Mouse (Mus musculus) adrenal gland, postnatal 36 days (tissue): ENCODE measurements around the gene Tnfrsf1b. TPM values are rescaled to one million over a fixed set of nuclear protein-coding genes. Genes with fewer than 3 reads are reported as not detected.
A peak's percentile ranks its signal among the peaks of the same experiment; 100 is the strongest.

Source experiments
- DNase-seq, 2 experiments: peaks; one replicate each; pipeline ENCODE4 v3.0.0; 2021; ENCODE audit warnings: mixed read lengths in 1 of 2
- total RNA-seq, 2 experiments: library from RNA; stranded (reverse); gene quantifications; 2 replicates each; pipeline ENCODE4 v1.2.3; 2021

Tnfrsf1b gene
- total RNA-seq, 2 experiments from 2014 or later = 7.6 to 9.7 TPM

DNA sequence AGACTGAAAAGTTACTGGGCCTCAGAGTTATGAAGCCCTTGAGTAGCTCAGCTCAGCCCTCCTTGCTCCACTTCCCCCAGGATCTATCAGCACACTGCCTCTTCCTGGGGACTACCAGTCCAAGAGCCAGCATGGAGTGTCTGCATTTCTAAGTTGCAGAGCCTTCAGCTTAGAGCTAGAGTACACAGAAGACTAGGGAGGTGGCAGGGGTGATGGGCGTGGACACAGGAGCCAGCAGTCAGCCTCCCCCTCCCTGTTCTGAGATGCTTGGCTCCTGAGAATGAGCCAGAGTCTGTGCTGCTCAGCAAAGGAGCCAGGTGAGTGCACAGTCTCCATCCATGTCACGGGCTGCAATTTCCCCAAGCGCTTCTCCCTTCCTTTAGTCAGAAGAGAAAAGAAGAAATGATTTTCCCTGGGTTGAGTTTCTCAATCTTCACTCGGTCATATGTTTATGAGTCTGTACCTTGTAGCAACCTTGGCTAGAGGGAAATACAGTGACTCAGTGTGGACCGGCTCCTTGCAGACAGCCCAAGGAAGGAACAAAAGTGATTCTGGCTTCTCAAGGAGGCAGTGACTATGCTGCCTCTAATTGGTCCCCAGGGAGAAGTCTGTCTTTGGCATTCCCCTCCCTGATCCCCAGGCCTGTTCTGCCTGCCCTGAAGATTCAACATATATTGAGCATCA, 11.2 kb upstream of the Tnfrsf1b start:
- no peak for DNase-seq

DNA sequence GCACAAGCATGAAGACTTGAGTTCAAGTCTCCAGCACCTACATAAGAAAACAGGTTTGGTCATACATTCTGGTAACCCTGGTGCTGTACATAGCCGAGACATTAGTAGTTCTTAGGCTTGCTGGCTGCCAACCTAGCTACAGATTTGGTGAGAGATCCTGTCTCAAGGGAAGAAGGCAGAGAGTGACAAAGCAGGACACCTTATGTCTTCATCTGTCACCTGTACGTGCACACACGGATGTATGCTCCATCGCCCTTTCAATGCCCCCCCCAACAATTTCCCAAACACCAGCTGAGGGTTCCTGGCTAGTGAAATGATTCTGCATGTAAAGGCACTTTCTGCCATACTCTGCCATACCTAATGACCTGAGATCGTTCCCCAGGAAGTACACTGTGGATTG, 9.5 kb upstream of the Tnfrsf1b start:
- no peak for DNase-seq

DNA sequence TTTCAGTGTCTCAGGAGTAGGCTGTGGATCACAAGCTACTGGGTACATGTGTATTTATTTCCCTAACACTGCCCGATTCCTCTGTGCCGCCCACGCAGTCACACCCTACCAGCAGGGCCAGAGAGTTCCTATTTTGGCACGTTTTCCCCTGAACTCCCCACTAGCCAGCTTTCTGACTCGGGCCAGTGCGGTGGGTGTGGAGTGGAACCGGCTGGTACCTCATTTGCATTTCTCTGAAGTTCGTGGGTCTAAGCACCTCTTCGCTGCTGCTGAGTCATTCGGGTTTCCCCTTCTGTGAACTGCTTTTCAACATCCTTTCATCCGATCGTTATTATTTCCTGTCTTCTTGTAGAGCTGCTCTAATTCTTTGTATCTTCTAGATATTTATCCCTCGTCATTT, 7.7 kb upstream of the Tnfrsf1b start:
- peak in 1 of 2 experiments; percentile 32 for DNase-seq

DNA sequence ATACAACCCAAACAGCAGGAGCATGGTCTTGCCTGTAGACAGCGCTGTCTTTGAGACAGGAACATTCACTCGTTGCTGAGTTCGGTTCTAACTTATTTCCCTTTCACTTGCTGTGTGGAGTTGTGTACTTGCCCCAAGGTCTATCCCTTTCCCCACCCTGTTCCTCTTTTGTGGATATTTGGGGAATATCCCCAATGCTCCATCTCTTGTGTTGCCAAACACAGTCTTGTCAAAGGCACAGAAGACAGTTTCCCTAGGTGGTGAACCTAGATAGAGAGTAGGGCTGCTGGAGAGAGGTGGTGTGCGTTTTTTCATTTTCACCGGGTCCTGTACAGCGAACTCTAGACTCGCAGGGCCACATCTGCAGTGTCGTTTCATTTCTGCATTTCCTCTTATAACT, 5.9 kb upstream of the Tnfrsf1b start:
- no peak for DNase-seq

DNA sequence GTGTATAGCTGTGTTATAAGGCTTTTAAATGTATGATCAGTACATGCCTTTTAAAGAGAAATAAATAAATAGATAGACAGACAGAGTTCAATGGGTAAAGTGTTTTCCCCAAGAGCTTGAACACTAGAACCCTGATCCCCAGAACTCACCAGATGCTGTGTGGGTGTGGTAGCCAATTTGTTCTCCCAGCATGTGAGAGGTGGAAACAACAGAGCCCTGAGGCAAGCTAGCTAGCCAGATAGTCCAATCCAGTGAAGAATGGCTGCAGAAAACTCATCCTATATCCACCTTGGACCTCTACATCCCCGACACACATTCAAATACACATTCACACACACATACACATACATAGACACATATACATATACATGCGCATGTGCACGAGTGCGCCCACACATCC, 4.9 kb upstream of the Tnfrsf1b start:
- no peak for DNase-seq

DNA sequence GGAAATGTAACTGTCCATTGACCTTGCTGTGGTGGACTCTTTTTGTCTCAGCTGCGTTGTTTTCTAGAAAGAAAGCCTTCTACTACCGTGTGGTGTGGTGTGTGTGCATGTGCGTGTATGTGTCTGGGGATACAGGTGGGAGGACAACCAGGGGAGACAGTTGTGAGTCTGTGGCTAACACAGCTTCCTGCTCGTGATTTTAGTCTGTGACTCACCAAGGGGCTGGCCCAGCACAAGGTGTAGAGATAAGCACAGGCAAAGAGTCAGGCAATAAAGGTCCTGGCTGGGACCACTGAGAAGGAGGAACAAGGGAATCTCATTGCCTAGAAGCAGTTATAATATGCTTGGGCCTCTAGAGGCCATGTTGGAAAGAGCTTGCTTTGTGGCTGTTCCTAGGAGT, 3.3 kb upstream of the Tnfrsf1b start:
- no peak for DNase-seq

DNA sequence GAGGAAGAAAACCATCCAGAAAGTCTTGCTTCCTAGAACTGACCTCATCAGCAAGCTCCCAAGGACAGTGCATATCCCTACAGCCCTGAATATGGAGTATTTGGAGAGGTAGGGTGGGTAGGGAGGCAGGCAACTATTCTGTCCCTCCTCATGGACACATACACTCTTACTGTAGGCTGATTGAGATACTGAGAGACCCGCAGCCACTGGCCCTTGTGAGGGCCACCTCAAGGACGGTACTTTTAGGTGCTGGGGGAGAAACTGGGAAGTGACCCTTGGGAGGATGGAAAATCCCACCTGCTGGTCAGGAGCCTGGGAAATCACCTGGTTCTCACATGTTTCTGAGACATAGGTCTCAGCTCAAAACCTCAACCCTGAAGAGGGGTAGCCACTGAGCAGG, 886 bp upstream of the Tnfrsf1b start:
- DNase-seq = no peak

DNA sequence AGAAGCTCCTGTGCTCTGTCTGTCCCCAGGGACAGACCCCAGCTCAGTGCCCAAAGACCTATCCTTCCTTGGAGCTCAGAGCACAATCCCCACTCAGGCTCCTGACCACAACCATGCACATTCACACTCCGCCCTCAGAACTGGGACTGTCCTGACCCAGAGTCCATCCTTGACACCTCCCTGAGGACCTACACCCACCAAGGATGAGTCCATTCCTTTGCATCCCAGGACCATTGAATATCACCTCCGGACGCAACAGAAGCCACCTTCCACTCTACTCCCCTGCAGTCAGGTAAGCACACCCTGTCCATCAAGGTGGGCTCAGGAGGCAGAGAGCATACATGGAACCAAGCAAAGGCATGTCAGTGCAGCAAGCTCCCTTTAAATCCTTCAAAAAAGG, 1.1 kb downstream of the Tnfrsf1b start:
- no peak for DNase-seq

DNA sequence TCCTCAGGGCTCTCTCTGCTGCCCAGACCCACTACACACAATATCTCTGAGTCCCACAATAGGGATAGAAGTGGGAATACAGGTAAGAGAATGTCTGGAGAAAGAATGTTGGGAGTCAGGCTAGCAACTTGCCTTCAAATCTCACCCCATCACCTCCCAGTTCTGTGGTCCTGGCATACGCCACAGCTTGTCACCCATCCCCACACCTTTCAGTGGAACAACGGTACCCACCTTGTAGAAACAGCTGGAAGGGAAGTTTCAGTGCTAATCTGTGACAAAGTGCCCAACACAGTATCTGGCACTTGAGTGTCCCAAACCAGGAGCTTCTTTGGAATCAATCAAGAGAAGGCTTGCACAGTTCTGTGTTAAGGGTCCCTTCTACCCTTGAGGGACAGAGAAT, 2.0 kb downstream of the Tnfrsf1b start:
- DNase-seq = no peak

DNA sequence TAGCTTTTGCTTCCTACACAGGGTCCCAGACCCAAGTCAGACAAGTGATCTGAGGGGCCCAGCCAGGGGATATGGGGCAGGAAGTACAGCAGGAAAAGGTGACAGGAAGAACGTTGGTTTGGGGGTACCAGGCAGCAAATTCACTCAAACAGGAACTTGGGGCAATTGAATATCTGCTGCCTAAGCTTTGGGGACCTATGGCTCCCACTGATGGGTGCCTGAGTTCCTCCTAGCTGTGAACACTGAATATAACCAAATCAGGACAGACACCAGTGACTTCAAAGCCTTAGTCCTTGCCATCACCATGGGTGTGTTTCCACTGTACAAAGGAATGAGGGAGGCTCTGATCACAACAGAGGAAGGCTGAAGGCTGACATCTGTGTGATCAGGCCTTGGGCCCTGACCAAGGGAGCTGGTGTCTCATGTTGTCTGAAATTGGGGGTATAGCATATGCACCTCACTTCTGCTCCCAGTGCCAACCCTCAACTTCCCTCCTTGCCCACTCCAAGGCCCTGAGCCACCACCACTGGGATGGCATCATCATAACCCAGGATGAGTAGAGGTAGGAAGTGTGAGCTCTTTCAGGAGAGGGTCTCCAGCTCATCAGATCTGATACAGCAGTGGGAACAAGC, 3.8 kb downstream of the Tnfrsf1b start:
- DNase-seq = no peak

DNA sequence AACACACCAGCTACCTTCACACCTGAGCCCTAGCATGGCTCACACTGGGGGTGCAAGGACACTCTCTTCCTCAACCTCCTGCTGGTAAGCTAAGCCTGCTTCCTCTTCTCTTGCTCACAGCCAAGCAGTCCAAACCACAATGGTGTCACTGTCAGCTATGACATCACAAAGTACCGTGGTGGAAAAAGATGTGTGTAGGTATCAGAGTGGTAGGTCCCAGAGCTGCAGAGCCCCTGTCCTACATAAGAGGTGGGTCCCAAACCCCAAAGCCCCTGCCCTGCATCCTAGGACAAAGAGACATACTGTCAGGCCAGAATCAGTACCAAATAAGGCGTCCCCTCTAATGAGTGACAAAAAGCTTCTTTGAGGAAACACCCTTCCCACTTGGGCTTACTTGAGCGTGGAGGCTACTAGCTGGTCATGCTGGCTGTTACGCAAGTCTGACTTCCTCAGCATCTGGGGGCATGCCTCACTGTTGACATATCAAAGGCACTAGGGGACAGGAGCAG, 5.9 kb downstream of the Tnfrsf1b start:
- DNase-seq = no peak

DNA sequence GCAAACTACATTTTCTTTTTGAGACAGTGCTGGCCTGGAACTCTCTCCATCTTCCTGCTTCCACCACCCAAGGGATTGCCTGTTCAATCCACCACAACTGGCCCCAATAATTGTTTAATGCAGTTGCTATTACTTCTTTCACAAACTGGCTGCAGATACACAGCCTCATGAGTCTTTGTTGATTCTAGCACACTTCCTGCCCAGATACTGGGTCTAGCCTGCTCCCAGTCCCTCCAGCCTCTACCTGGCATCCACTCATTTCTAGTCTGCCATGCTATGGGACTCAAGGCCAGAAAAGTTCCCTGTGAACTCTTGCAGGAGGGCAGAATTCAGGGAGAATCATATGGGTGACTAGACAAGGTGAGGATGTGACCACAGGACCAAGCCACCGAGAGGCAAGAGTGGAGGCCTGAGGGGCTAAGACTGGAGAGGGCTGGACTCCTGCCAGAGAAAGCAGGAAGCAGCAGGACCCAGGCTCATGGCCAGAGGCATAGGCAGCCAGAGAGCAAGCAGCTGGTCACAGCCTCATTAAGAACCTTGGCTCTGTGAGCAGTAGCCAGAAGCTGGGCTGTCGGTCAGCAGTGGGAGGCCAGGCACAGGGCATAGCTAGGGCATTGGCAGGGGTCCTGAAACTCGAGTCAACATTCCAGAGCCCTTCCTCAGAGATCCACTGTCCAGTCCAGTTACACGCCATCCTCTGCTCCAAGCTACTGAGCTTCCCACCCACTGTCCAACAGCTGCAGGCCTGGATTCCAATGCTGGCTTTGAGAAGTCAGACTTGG, 7.4 kb downstream of the Tnfrsf1b start:
- DNase-seq = peak in 1 of 2 experiments; percentile 62

DNA sequence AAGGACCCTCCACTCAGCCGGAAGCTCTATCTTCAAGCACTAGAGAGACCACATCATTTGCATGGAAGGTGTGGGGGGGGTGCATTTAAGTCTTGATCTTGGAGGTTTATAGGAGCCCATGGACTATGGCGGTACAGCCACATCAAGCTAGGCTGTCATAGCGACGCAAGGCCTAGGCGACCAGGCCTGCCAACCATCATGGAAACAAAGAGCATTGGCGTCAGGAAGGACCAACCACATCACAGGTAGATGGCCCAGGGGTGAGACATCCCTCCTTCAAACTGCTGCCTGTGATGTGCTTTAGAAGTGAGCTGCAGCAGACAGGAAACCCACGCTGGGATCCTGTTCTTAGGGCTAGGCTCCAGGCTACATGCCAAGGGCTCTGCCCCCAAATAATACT, 10.6 kb downstream of the Tnfrsf1b start:
- no peak for DNase-seq

DNA sequence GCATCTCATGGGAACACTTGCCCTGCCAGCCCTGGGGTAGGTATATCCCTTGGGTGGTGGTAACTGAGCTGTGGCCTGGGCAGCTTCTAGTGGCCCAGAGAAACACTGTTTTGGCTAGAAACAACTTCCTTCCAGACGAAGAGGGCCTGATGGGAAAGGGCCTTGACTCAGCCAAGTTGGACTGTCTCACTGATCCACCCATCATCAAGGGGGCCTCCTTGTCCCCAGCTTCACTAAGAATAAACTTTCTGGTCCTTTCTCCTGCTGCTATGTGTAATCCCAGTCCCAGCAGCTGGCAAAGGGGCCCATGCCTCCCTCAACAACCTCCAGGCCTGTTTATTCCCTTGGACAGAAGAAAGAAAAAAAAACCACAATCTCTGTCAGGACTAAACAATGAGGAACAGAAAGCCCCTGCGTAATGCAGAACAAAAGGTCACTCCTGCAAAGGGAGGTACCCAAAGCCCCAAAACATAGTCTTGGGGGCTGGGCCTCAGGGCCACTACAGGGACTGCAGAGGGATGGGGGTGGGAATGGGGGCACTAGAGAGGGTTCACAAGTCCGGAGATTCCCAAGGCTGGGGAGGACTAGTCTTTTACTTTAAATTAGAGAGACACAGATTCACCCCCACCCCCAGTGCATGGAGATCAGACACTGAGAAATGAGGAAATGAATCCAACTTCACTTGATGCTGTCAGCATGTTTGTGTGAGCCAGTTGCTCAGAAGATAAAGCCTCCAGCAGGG, 13.0 kb downstream of the Tnfrsf1b start:
- no peak for DNase-seq

DNA sequence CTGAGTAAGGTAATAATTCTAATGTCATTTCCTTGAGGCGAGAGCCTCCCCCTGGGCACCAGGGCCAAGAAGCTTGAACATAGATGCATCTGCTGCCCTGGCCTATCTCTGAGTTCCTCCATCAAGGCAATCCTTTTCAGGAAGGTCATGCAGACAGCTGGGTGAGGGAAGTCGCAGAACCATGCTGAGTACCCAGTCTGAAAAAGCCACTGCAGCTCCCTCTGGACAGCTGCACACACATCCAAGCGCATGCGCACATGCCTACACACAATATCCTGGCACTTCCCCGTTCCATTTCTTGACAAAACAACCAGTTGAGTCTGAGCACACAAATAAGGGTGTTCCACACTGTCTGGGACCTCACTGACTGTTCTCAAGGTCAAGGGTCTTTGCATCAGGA, 14.9 kb downstream of the Tnfrsf1b start:
- no peak for DNase-seq

DNA sequence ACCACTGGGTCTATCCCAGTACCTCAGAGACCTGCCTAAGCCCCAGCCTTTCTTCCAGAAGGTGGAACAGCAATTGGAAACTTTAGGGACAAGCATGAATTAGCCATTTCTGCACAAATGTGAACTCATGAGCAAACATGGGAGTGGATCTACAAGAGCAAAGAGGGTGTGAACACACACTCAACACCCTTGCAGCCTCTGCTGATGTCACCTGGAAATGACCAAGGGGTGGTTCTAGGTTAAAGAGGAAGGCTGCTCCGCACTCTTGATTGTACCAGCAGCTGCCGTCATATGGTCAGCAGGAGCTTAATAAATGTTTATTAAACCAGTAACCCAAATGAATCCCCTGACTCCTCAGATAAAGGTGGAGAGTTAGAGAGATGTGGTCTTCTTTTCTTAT, 16.0 kb downstream of the Tnfrsf1b start:
- no peak for DNase-seq

DNA sequence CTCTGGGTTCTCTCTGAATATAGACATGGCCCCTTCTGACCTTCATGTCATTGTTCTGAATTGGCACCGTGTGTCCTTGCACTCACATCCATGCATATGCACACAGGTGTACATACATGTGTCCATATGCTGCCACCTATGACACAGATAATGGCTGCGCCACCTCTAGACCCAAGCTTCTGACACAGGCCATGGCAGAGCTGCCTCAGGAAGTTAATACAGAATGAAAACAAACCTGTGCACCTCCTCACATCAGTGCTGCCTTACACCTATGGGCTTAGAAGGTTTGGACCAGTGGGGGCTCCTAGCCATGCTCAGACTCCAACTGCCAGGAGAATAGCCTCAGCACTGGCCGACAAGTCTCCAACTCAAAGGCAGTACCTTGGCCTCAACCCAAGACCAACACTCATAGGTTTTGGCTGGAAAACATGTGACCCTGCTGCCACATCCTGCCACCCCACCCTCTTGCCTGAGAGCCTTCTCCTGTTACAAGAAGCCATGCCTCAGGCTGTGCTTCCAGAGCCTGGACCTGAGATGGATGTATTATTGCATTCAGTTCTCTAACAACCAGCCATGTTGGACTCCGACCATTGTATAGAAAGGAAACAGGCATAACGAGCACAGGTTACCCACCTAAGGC, 17.0 kb downstream of the Tnfrsf1b start:
- no peak for DNase-seq

DNA sequence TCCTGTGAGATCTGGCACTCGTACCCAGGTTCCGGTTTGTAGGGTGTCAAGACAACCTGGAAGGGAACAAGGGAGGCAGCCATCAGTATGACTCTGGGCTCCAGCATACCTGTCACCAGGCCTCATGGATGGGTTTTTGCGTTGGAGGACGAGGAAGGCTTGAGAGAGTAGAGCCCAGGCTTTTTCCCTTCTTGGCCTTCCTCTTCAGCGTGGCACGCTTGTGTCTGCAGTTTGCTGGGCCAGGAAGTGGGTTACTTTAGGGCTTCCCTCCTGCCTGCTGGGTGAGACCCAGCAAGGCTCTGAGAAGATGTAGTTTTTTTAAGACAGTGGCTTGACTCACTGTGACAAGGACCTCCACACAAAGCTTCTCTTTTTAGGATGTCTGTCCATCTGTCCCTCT, 17.6 kb downstream of the Tnfrsf1b start:
- no peak for DNase-seq

DNA sequence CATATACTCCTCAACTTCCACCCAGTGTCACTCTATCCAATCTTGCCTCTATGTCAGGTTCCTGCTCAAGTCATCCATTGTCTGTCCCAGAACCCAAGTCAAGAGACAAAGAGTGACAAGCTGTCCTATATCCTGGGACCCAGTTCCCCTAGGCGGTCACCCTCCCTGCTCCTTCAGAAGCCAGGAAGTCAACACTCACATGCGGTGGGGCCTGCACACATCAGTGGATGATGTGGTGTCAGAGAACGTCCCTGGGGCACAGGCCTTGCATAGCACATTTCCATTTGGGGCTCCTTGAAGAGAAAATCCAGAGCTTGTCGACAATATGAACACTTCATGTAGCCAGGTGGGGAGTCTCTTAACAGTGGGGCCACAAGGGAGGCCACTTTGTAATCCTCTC, 22.1 kb downstream of the Tnfrsf1b start:
- DNase-seq = no peak

DNA sequence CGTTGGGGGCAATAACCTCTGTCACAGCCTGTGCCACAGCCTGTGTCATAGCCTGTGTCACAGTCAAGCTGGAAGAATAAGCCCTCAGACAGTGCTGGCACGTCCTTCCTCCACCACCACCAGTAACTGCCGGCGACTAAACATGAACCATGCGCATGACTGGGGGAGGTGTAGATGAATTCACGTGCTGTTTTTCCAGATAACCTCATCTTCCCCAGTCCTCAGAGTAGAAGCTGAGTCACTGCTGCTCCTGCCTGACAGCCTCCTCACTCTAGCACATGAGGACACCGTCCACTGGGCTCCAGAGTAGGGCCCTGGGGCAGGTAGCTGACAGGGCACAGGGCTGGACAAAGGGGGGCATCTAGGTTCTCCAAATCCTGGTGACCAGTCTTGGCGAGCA, 24.6 kb downstream of the Tnfrsf1b start:
- no peak for DNase-seq

DNA sequence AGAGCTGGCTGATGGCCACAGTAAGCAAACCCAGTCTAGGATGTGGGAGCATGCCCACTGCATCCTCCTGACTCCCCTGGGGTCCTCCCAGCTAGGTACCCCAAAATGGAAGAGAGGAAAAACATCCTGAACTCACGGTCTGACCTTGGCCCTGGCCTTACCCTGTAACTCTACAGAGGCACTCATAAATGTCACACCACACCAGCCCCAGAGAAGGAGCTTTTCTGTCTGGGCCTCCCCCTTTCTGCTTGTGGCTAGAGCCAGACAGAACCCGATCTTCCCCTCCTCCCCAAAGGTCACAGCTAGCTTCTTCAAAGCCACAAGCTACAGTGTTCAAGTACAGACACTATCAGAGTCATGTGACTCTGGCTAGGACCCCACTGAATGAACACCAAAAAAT, 25.3 kb downstream of the Tnfrsf1b start:
- no peak for DNase-seq

DNA sequence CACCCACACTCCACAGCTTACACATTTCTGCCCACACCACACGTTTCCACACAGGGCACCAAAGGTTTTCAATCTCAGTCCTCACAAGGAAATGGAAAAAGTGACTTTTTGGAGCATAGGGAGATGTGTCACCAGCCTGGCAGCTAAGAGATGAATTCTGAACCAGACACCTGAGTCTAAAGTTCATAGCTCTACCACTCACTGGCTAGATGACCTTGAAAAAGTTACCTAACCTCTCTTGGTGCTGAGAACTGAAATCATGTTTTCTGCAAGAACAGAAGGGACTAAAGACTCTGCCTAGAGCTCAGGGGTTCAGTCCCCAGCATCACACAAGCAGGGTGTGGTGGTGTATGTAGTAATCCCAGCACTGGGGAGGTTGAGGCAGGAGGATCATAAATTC, 26.7 kb downstream of the Tnfrsf1b start:
- DNase-seq = no peak
